In the genomic region with DNA sequence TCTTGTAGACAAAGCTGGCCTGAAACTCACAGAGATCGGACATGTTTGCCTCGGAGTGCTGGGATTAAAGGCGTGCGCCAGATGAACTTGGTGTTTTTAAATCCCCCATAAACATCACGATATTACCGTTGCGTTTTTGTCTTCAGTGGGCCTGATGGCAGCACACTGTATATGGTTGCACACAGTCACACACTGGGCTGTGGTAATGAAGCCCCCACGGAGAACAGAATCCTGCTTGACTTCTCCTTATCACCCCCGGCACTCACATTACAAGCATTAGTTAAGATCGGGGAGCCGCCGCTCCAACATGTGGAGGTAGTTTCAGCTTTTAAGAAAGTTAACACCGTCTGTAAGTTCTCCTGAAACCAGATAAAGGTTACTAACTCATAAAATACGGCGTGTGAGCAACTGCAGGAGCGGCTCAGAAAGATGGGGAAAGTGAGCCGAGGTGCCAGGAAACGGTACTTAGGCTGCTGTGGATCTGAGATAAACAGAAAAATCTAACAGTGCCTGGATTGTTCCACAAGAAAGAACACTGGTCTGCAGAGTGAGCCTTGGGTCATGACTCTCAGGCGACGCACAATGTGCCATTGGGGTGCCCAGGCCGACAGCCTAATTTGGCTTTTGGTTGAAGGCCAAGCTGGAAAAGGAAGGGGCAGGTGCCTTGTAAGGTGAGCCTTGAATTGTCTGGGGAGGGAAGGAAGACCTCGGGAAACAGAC, we compare ENCODE assay signal across 12 mouse cellular contexts.
DNase-seq lines count a peak whose midpoint lies in the region; ATAC-seq and TF ChIP-seq lines count a peak whose summit lies in the region.
"Had no signal": no experiment of that assay in that cellular context is flagged by ENCODE, and none has a peak within 500 bp of the region (broad histone marks: within the 10 kb centered on the region; RNA-seq: fewer than 3 reads in every experiment).

No protein-coding gene starts in this region.

- DNase-seq in heart, adult 9 months (ENCODE audit: low spot score in 2 of 2): no peak
- DNase-seq in kidney, adult 2 months: no peak
- DNase-seq in brain, adult 2 months (ENCODE audit: low read depth, low spot score): peak; percentile 68
- peak; percentile 44 for DNase-seq in forelimb bud, embryonic 11.5 days (ENCODE audit: low read depth, low spot score)
- no peak for DNase-seq in ovary, postnatal 36 days (ENCODE audit: low spot score)
- DNase-seq: midbrain, embryonic 14.5 days; right cerebral cortex, postnatal 4 days; thymus, postnatal 14 days had no signal

- peak overlapping the region; percentile 50 for H3K4me2 ChIP-seq in heart, embryonic 11.5 days
- peak overlapping the region; percentile 3; the same call in 1 of the 2 replicates for H3K4me2 ChIP-seq in kidney, embryonic 16.5 days (replicated peaks; ENCODE audit: low read depth, low read length)
- H3K4me2 ChIP-seq in forebrain, embryonic 12.5 days: no peak overlapping the region
- H3K4me2 ChIP-seq: liver, embryonic 11.5 days had no signal

- no peaks in the 10 kb centered on the region for H3K27me3 ChIP-seq in heart, embryonic 11.5 days (ENCODE audit: control insufficient read depth, insufficient read depth, low read length)
- H3K27me3 ChIP-seq in kidney, embryonic 16.5 days (ENCODE audit: insufficient read depth, low read length): no peaks in the 10 kb centered on the region
- H3K27me3 ChIP-seq in kidney, adult 2 months (replicated peaks; ENCODE audit: control insufficient read depth, insufficient read depth, low read length): no peaks in the 10 kb centered on the region
- no peaks in the 10 kb centered on the region for H3K27me3 ChIP-seq in forebrain, embryonic 12.5 days

- no peaks in the 10 kb centered on the region for H3K36me3 ChIP-seq in heart, embryonic 11.5 days (ENCODE audit: control insufficient read depth, insufficient read depth, low read length)
- no peaks in the 10 kb centered on the region for H3K36me3 ChIP-seq in kidney, embryonic 16.5 days (ENCODE audit: insufficient read depth, low read length)
- H3K36me3 ChIP-seq in kidney, adult 2 months (ENCODE audit: control insufficient read depth, insufficient read depth, low read length): no peaks in the 10 kb centered on the region
- no peaks in the 10 kb centered on the region for H3K36me3 ChIP-seq in forebrain, embryonic 12.5 days (replicated peaks)

- 39% methylated on average over 22 of the region's 22 CpGs for WGBS in heart, embryonic 11.5 days (ENCODE audit: insufficient replicate concordance)
- 45% methylated on average over 22 of the region's 22 CpGs for WGBS in kidney, embryonic 16.5 days
- WGBS in kidney, adult 2 months: 56% methylated on average over 22 of the region's 22 CpGs
- WGBS in forebrain, embryonic 12.5 days: 78% methylated on average over 22 of the region's 22 CpGs

- TF ChIP-seq POLR2A in kidney, adult 2 months (IDR thresholded peaks at IDR 0.05; ENCODE audit: low read depth, low read length): no peak

- H3K27ac ChIP-seq in heart, embryonic 11.5 days (ENCODE audit: low read depth, low read length): 0 out of 2 replicates have a peak overlapping the region, but pooled peaks have one; percentile 22
- no peak overlapping the region for H3K27ac ChIP-seq in kidney, embryonic 16.5 days (ENCODE audit: low read length)
- H3K27ac ChIP-seq in kidney, adult 2 months (ENCODE audit: insufficient read depth, low read depth, low read length): no peak overlapping the region
- no peak overlapping the region for H3K27ac ChIP-seq in forebrain, embryonic 12.5 days

- 0 out of 2 replicates have a peak overlapping the region, but pooled peaks have one; percentile 0 for H3K9ac ChIP-seq in heart, embryonic 11.5 days (ENCODE audit: low read depth, low read length)
- H3K9ac ChIP-seq in kidney, embryonic 16.5 days (replicated peaks; ENCODE audit: low read length): no peak overlapping the region
- no peak overlapping the region for H3K9ac ChIP-seq in forebrain, embryonic 12.5 days

- ATAC-seq in heart, embryonic 11.5 days (replicated peaks; ENCODE audit: insufficient number of reproducible peaks, low FRiP score, low TSS enrichment): no peak
- 0 out of 2 replicates have a peak, but pooled peaks have one; percentile 51 for ATAC-seq in kidney, embryonic 16.5 days (ENCODE audit: low FRiP score, low TSS enrichment)
- no peak for ATAC-seq in forebrain, embryonic 12.5 days (ENCODE audit: low FRiP score)

- no peaks in the 10 kb centered on the region for H3K9me3 ChIP-seq in heart, embryonic 11.5 days (replicated peaks; ENCODE audit: control insufficient read depth, low read length)
- no peaks in the 10 kb centered on the region for H3K9me3 ChIP-seq in kidney, embryonic 16.5 days (ENCODE audit: low read length)
- no peaks in the 10 kb centered on the region for H3K9me3 ChIP-seq in forebrain, embryonic 12.5 days

- H3K4me3 ChIP-seq in heart, embryonic 11.5 days (ENCODE audit: low read depth, low read length): no peak overlapping the region
- H3K4me3 ChIP-seq in kidney, embryonic 16.5 days (ENCODE audit: low read length): no peak overlapping the region
- no peak overlapping the region for H3K4me3 ChIP-seq in kidney, adult 2 months (ENCODE audit: insufficient read depth, low read depth, low read length)
- no peak overlapping the region for H3K4me3 ChIP-seq in forebrain, embryonic 12.5 days (replicated peaks)

- H3K4me1 ChIP-seq in heart, embryonic 11.5 days (ENCODE audit: control insufficient read depth, insufficient read depth, low read length): peaks cover 10% of the 10 kb centered on the region
- H3K4me1 ChIP-seq in kidney, embryonic 16.5 days (ENCODE audit: insufficient read depth, low read length): no peaks in the 10 kb centered on the region
- H3K4me1 ChIP-seq in kidney, adult 2 months (ENCODE audit: control insufficient read depth, insufficient read depth, low read length): no peaks in the 10 kb centered on the region
- H3K4me1 ChIP-seq in forebrain, embryonic 12.5 days: no peaks in the 10 kb centered on the region

- TF ChIP-seq CTCF in kidney, adult 2 months (conservative IDR thresholded peaks at IDR 0.05; ENCODE audit: insufficient read depth, insufficient read length, low read depth, low read length): no peak

Comparison
In these comparisons a context has a peak if more than half of its experiments do, and no peak if none do; other contexts are left out.
1. DNase-seq: peak in brain, adult 2 months (single experiment) and forelimb bud, embryonic 11.5 days (single experiment); none in heart, adult 9 months (0 of 2), kidney, adult 2 months (single experiment) and ovary, postnatal 36 days (single experiment).